Mouse (Mus musculus) brain, embryonic 14.5 days (tissue): Measurements from ENCODE around the gene Cd3d. TPM values are rescaled to one million over a fixed set of nuclear protein-coding genes. Genes with fewer than 3 reads are reported as not detected.

Source experiments
- DNase-seq: peaks from one replicate; pipeline ENCODE4 v3.0.0-alpha.2; 2011; ENCODE audit warnings: low read depth
- CTCF ChIP-seq: fragments of 200-500 bp; IDR thresholded peaks from 2 replicates; pipeline ENCODE4 v1.5.1; 2012; ENCODE audit warnings: inconsistent platforms, mild to moderate bottlenecking, moderate library complexity, borderline replicate concordance; ENCODE audit not compliant: insufficient read depth, insufficient read length; ENCODE audit errors: extremely low read depth
- POLR2A ChIP-seq: fragments of 200-500 bp; IDR thresholded peaks from 2 replicates; pipeline ENCODE4 v1.6.1; 2012; ENCODE audit warnings: mild to moderate bottlenecking, inconsistent platforms, borderline replicate concordance; ENCODE audit not compliant: poor library complexity, insufficient read depth, insufficient read length, severe bottlenecking; ENCODE audit errors: extremely low read depth
- polyA plus RNA-seq: library from polyadenylated mRNA; depleted of rRNA; stranded (reverse); fragments of >200 nt; gene quantifications from 2 replicates; pipeline ENCODE4 v1.2.3, GENCODE M21; 2012

Cd3d gene
- polyA plus RNA-seq, 1 experiment, result not detected

DNA sequence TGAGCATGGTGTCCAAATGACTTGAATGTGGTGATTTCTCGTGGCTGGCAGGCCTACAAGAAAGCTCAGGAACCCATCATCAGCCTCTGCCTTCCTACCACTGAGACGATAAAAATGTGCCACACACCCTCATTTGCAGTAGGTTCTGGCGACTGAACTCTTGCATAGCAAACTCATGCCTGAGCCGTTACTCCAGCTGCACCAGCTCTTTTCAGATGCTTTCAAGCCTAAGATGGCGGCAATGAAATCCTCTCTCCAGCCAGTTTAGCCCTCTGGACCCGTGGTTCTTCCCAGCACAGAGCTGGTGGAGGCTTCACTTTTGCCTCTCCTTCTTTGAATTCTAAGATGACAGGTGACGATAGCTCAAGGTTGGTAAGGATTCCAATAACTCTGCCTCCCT, 1.8 kb upstream of the Cd3d start:
- TF ChIP-seq CTCF (no peak), POLR2A (no peak)

DNA sequence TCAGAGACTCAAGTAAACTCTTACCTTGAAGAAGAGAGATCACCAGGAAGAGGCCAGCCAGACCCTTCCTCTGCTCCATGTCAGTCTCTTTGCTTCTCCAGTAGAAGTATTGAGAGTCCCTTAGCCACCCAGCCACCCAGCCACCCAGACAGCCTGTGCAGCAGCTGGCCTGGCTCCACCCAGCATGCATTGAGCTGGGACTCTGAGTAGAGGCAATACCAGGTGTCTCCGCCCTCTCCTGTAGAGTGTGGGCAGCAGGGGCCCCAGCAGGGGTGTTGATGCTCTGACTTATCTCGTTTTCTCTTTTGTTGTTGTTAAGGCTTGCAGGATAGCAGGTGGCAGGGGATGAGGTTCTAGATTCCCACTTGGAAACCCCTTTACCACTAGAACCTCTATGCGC, 1.3 kb upstream of the Cd3d start, which contains the start of gene Cd3g:
TSS of gene Cd3g (minus strand) at position 190 of the 400 bp plus-strand sequence.
- TF ChIP-seq POLR2A, result no peak
- TF ChIP-seq CTCF, result no peak
- DNase-seq, result no peak

More for the DNA sequence above, 1.8 kb upstream of the Cd3d start:
- DNase-seq, result no peak

DNA sequence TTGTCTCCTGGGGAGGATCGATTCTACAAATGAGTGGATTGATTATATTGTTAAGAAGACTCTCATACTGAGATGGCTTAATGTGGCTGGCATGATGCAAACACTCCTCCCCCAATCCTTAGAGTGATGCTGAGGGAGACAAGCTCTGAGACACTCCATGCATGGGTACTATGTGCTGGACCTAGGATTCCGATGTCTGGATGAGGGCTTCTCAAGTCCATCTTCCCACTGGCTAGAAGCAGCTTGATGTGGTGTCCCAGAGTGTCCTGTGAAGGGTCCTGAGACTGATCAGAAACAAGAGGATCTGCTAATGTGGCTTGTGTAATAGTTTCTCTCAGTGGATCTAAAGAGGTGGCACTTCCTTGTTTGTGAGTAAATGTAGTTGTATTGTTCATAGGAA, 482 bp upstream of the Cd3d start:
- TF ChIP-seq POLR2A (no peak), CTCF (no peak)
- no peak for DNase-seq

DNA sequence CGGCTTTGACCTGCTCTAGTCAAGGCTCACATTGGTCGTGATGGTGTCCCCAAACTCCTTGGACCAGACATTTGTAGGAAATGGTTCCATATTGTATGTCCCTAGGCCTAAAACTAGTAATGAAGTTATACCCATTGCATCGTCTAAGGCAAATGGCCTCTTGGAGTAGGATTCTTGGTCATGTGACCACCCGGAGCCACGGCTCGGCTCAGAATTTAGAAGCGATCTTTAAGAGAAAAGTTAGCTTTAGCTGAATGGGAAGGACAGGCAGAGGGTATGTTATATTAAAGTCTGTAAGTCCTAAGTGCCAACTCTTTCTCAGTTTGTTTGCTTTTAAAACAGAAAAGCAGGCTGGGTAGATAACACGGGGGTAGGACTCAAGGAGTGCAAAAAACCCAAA, 495 bp downstream of the Cd3d start:
- no peak for TF ChIP-seq CTCF
- TF ChIP-seq POLR2A, result no peak
- no peak for DNase-seq

DNA sequence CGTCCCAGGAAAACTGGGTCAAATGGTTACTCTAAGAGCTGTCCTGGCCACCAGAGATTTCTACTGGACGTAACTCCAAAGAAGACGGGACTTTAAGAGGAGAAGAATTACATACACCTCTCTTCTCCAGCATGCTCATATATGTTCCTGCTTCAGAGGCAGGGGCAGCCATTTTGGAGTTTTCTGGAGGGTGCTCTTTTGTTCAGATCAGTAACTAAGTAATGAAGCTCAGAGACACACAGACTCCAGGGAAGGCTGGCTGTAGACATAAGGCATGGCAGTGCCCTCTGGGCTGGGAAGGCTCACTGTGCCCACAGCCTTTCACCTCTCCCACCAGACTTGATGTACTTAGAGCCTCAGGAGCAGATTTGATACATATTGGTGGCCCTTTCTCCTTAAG, 945 bp downstream of the Cd3d start:
- DNase-seq, result no peak
- TF ChIP-seq CTCF (no peak), POLR2A (no peak)

DNA sequence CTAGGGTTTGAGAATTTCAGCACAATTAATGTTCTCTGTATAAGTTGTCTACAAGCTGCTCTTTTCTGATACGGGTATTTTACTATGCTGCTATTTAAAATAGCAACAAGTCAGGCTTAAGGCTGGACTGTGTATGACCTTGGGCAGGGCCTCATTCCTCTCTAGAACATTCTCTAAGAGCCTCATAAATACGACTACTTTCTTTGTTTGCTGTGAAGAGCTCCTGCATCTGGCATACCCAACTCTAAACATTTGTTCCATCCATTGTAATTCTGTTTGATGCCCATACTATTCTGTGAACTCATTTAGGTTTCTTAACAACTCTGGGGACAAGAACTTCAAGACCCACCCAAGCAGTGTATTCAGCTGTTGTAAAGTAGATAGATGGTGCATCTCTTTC, 1.4 kb downstream of the Cd3d start:
- DNase-seq, result no peak
- TF ChIP-seq CTCF (no peak), POLR2A (no peak)

DNA sequence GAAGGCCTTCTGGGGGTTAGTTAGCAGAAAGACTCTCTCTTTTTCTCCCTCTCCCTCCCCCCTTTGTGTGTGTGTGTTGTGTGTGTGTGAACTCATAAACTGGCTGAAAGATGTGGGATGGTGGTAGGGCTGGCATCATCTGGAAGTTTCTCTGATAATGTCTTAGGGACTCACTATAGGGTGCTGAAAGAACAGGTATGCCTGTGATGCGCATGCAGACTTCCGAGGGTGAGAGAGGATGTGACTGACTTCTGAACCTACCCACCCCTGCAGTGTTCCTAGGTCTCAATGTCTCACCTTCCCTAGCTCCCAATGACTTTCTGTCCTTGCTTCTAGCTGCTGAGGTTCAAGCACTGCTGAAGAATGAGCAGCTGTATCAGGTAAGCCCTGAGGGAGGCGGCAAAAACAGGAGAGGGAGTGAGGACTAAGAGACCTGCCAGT, 4.2 kb downstream of the Cd3d start:
- no peak for DNase-seq
- no peak for TF ChIP-seq CTCF
- TF ChIP-seq POLR2A, result no peak

DNA sequence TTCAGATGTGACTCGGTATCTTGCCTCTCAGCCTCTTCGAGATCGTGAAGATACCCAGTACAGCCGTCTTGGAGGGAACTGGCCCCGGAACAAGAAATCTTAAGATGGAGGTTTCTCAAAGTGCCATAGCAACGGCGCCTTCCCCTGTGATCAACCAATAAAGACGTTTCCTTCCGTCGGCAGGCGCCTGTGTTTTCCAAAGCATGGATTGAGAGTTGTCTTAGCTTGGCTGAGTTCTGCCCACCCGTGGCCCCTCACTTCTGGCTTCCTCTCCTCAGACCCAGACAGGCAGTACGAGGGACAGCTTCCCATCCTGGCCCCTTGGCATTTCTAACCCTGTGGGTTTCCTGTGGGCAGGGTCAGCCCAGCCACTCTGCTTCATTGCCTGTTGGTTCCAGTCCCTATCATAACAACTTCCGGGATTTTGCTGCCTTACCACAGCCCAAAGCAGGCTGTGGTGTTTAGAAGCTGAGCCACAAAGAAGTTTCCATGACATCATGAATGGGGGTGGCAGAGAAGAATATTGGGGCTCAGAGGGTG, 4.7 kb downstream of the Cd3d start:
- TF ChIP-seq CTCF (no peak), POLR2A (no peak)
- DNase-seq, result no peak

DNA sequence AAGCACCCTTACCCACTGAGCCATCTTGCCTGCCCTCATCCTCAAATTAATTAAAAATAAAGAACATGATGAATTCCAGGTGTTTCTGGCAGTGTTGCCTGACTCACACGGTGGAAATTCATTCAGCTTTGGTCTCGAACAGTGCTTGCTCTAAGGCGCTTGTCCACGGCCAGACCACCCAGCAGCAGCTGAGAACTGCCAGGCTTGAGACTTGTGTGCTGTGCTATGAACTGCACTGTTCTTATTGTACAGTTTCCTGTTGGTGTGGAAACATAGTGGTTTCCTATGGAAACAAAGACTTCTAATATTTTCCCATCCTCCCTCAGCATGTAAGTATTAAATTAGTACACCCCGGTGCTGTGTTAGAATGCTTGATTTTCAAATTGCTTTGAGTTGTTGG, 5.4 kb downstream of the Cd3d start:
- no peak for DNase-seq
- no peak for TF ChIP-seq POLR2A
- no peak for TF ChIP-seq CTCF

DNA sequence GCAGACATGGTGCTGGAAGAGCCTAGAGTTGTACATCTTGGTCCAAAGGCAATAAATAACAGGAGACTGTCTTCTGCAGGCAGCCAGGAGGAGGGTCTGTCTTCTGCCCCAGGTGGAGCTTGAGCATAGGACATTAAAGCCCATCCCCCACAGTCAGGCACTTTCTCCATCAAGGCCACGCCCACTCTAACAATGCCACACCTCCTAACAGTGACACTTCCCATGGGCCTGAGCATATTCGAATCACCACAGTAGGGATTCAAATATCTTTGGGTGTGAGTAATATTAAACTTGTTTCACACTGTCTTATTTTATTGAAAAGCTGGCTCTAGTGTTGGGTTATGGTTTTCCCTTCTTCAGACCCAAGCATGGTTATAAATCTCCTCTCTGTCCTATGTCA, 10.2 kb downstream of the Cd3d start:
- TF ChIP-seq POLR2A (no peak), CTCF (no peak)
- no peak for DNase-seq

DNA sequence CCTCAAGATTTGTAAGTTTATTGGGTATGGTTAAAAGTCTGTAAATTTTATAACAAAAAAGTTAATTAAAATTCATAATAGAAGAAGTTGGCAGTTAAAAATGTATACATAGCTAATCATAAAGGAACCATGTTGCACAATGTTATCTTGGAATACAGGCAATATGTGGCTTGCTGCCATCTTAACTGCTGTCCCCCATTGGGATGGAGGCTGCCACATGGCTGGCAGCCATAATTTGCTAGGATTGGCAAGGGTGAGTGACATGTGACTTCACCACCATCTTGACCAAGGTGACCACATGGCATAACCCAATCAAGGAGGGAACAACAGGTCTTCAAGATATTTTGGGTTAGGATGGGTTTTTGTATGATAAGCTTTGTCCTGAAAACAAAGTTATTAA, 10.7 kb downstream of the Cd3d start:
- DNase-seq, result no peak
- TF ChIP-seq POLR2A (no peak), CTCF (no peak)

DNA sequence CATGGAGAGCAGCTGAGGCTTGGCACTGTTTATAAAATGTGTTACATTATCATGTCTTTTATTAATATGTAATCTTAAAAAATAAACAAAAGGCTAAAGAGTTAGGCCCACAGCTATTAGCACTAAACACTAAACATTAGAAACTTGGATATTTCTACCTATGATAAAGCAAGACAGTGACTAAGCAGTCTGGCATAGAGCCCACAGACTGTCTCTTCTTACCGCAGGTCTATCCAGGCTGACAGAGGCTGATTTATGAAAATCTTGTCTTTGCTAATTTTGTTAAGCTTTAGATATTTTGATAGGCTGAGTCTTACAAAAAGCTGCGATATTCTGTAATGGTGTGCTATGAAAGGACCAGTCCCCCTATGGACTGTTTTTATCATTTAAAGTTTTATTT, 11.7 kb downstream of the Cd3d start:
- no peak for DNase-seq
- no peak for TF ChIP-seq CTCF
- no peak for TF ChIP-seq POLR2A

DNA sequence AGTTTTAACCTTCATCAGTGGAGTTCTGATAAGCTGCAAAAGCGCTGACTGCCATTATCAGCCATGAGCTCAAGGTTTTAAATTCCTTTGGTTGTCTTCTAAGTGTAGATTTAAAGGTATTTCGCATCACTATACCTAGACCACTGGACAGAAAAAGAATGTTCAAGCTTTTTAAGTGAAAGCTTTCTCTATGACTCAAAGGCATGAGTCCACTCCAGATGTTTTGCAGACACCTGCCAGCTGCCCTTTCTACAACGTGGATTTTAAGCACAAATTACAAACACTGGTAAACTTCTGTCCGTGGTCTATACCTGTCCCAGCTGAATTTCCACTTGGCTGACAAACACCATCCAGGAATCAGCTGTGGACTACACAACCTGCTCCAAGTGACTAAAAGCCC, 13.4 kb downstream of the Cd3d start:
- no peak for TF ChIP-seq CTCF
- TF ChIP-seq POLR2A, result no peak
- DNase-seq, result no peak

DNA sequence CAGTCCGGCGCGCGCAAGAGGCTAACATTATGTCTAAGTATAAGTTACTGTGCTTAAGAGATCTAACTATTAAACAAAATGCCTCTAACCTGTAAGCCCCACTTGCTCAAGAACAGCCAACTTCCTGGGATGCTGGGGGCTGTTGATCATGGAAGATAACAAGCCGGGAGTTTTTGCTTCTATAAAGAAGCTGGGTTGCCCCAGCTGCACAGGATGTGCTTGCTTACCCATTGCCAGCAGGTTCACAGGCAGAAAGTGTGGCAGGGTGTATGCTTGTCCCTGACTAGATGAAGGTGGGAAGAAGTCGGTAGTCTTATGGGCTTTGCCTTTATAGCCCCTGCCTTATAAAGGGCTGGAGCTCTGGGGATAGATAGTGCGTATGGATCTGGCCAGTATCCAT, 15.0 kb downstream of the Cd3d start:
- no peak for TF ChIP-seq POLR2A
- no peak for TF ChIP-seq CTCF
- DNase-seq, result no peak
